Mouse (Mus musculus) heart, embryonic 13.5 days (tissue): ENCODE results near the gene Hbb-y. TPM values are rescaled to one million over a fixed set of nuclear protein-coding genes. Genes with fewer than 3 reads are reported as not detected.
"Not testable (repeated sequence)": the region's sequence is repeated elsewhere in the genome, so short reads cannot be mapped to it uniquely, and the experiment has no call there.

Source experiments
- ATAC-seq: fragments of 200-750 bp; cut with Nextera tagmentation; 2 replicates; pipeline ENCODE4 v1.8.0; 2017; ENCODE audit warnings: moderate TSS enrichment; ENCODE audit not compliant: insufficient number of reproducible peaks, low FRiP score, low TSS enrichment; ENCODE audit errors: extremely low read depth
- H3K27ac ChIP-seq: fragments of 300-500 bp; sonication (generic); replicated peaks from 2 replicates; pipeline ENCODE4 v1.5.1; 2015; ENCODE audit warnings: moderate library complexity, mild to moderate bottlenecking, inconsistent platforms
- H3K27me3 ChIP-seq: fragments of 300-500 bp; sonication (generic); replicated peaks from 2 replicates; pipeline ENCODE4 v1.6.1; 2015; ENCODE audit warnings: mild to moderate bottlenecking, inconsistent platforms
- H3K36me3 ChIP-seq: fragments of 300-500 bp; sonication (generic); 2 replicates; pipeline ENCODE4 v1.6.1; 2015; ENCODE audit warnings: mild to moderate bottlenecking, inconsistent platforms
- H3K4me1 ChIP-seq: fragments of 300-500 bp; sonication (generic); 2 replicates; pipeline ENCODE4 v1.6.1; 2015; ENCODE audit warnings: inconsistent platforms
- H3K4me2 ChIP-seq: fragments of 300-500 bp; sonication (generic); 2 replicates; pipeline ENCODE4 v1.6.1; 2015; ENCODE audit warnings: inconsistent platforms, mild to moderate bottlenecking, moderate library complexity
- H3K4me3 ChIP-seq: fragments of 300-500 bp; sonication (generic); 2 replicates; pipeline ENCODE4 v1.5.1; 2015; ENCODE audit warnings: moderate library complexity, mild to moderate bottlenecking, inconsistent platforms
- H3K9ac ChIP-seq: fragments of 300-500 bp; sonication (generic); 2 replicates; pipeline ENCODE4 v1.6.1; 2015; ENCODE audit warnings: inconsistent platforms, mild to moderate bottlenecking, moderate library complexity
- H3K9me3 ChIP-seq: fragments of 300-500 bp; sonication (generic); 2 replicates; pipeline ENCODE4 v1.6.1; 2016; ENCODE audit warnings: inconsistent platforms
- WGBS: fragments of 180-500 bp; shearing (Covaris S2); methylation state at CpG from one replicate; pipeline ENCODE4 v1.1.7; 2015; ENCODE audit warnings: mixed read lengths; 5-methylcytosine and 5-hydroxymethylcytosine counted together
- polyA plus RNA-seq: library from polyadenylated mRNA; unstranded; fragments of >200 nt; fragmentation: Nextera tagmentation; extraction: Ambion mirVana; gene quantifications from 2 replicates; pipeline ENCODE4 v1.2.1, GENCODE M21; 2015

Hbb-y gene
- polyA plus RNA-seq, 1 experiment from 2014 or later, result 43,684 TPM

DNA sequence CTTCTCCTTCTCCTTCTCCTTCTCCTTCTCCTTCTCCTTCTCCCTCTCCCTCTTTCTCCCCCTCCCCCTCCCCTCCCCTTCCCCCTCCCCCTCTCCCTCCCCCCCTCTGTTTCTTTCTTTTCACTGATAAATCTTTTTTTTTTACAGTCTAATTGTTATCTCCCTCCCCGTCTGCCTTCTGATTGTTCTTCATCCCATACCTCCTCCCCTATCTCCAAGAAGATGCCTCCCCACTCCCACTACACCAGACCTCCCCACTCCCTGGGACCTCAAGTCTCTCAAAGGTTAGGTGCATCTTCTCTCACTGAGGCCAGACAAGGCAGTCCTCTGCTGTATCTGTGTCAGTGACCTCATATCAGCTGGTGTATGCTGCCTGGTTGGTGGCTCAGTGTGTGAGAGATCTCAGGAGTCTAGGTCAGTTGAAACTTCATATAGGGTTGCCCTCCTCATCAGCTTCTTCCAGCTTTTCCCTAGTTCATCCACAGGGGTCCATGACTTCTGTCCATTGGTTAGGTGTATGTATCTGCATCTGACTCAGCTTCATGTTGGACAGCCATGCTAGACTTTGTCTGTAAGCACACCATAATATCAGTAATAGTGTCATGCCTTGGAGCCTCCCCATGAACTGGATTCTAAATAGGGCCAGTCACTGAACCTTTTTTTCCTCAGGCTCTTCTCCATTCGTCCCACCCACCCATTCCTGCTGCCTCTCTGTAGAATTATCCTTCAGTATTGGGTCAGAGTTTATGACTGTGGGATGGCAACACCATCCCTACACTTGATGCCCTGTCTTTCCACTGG, 8.3 kb downstream of the Hbb-y start:
- Histone ChIP-seq H3K4me2 (peak overlapping the region; percentile 30; the same call in 1 of the 2 replicates), H3K36me3 (no peaks in the 10 kb centered on the region)
- 23% methylated on average over 2 of the region's 2 CpGs for WGBS

DNA sequence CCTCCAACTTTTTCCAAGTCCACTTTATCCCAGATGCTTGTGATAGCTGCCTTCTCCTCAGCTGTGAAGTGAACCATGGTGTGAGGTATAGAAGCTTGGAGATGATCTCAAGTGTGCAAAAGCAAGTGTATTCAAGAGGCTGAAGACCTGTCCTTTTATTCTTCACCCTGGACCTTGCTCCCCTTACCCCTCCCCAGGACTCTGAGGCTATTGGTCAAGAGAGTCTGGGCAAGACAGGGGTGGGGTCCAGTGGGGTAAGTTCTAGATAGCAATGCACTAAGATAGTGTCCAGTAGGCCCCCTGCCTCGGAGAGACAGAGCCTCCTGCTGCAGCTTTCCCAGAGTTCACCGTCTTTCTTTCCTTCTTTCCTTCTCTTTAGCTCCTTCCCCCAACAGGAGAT, 10.0 kb downstream of the Hbb-y start, which contains the start of gene Hbb-bh1:
Hbb-bh1 (minus strand) TSS at position 131 of the 400 bp plus-strand sequence.
- Histone ChIP-seq H3K4me2 (peak within 1 kb of the TSS; percentile 29), H3K9ac (no peak within 1 kb of the TSS), H3K4me3 (peak within 1 kb of the TSS; percentile 12), H3K27me3 (no peaks in the 10 kb centered on the region), H3K27ac (peak within 1 kb of the TSS; percentile 5; the same call in 1 of the 2 replicates), H3K9me3 (no peaks in the 10 kb centered on the region), H3K4me1 (no peaks in the 10 kb centered on the region), H3K36me3 (no peaks in the 10 kb centered on the region)
- 58% methylated on average over 2 of the region's 2 CpGs for WGBS
- ATAC-seq, result peak; percentile 49; the same call in 1 of the 2 replicates

More for the DNA sequence above, 8.3 kb downstream of the Hbb-y start:
- H3K27me3 ChIP-seq, result no peaks in the 10 kb centered on the region
- H3K4me3 ChIP-seq, result no peak overlapping the region
- H3K27ac ChIP-seq, result no peak overlapping the region; the same call in 1 of the 2 replicates
- no peak overlapping the region for H3K9ac ChIP-seq
- ATAC-seq, result no peak
- no peaks in the 10 kb centered on the region for H3K4me1 ChIP-seq
- no peaks in the 10 kb centered on the region for H3K9me3 ChIP-seq

- no peaks in the 10 kb centered on the region for H3K36me3 ChIP-seq
- H3K9ac ChIP-seq, result no peak within 1 kb of the TSS
- H3K4me3 ChIP-seq, result 0 out of 2 replicates have a peak within 1 kb of the TSS, but pooled peaks have one; percentile 3
- ATAC-seq, result no peak
- H3K27ac ChIP-seq, result 0 out of 2 replicates have a peak within 1 kb of the TSS, but pooled peaks have one; percentile 45
- H3K4me1 ChIP-seq, result no peaks in the 10 kb centered on the region
- H3K27me3 ChIP-seq, result no peaks in the 10 kb centered on the region
- peak within 1 kb of the TSS; percentile 38 for H3K4me2 ChIP-seq
- no peaks in the 10 kb centered on the region for H3K9me3 ChIP-seq
- 59% methylated on average over 3 of the region's 3 CpGs for WGBS
These were observed 12.7 kb downstream of the Hbb-y start, which contains the start of gene Hbb-bh2 for GRCm38 (mm10) chr7:103840268-103840667. TSS of gene Hbb-bh2 (minus strand) at chr7:103840520.

DNA sequence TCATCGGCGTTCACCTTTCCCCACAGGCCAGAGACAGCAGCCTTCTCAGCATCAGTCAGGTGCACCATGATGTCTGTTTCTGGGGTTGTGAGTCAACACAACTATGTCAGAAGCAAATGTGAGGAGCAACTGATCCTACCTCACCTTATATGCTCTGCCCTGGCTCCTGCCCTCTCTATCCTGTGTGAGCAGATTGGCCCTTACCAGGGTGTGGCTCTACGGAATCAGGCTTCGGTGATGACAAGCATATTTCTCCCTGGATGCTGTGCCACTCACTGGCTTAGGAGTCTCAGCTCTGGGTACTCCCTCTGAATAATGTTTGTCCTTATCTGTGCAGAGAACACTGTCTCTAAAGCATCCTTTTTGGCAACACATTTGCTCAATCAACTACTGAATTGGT, 25.2 kb downstream of the Hbb-y start, which contains the start of gene Hbb-bs:
Hbb-bs (minus strand) TSS at position 289 of the 400 bp plus-strand sequence.
- H3K4me2 ChIP-seq, result no peak within 1 kb of the TSS
- no peak within 1 kb of the TSS for H3K27ac ChIP-seq
- H3K9me3 ChIP-seq, result no peaks in the 10 kb centered on the region
- 79% methylated on average over 4 of the region's 4 CpGs for WGBS
- no peaks in the 10 kb centered on the region for H3K4me1 ChIP-seq
- H3K27me3 ChIP-seq, result no peaks in the 10 kb centered on the region
- no peak within 1 kb of the TSS for H3K4me3 ChIP-seq
- no peaks in the 10 kb centered on the region for H3K36me3 ChIP-seq
- no peak within 1 kb of the TSS for H3K9ac ChIP-seq
- ATAC-seq, result peak; percentile 73

DNA sequence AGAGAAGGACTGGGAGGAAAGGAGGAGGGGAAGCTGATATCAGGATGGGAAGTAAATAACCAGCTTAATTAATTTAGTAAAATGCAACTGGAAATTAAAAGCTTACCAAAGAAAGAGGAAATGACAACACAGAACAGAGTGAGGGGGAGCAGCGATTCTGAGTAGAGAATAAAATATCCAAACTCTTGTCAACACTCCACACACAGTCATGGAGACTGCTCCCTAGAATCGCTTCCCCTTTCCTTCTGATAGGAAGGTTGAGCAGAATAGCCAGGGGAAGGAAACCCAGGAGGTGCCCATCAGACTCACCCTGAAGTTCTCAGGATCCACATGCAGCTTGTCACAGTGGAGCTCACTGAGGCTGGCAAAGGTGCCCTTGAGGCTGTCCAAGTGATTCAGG, 25.9 kb downstream of the Hbb-y start:
- not testable (repeated sequence) for H3K4me3 ChIP-seq, H3K36me3 ChIP-seq, H3K9ac ChIP-seq, H3K4me2 ChIP-seq, H3K27ac ChIP-seq, ATAC-seq, H3K9me3 ChIP-seq, H3K4me1 ChIP-seq, H3K27me3 ChIP-seq
- WGBS, result no CpG with 5 or more reads among the region's 2 CpGs

DNA sequence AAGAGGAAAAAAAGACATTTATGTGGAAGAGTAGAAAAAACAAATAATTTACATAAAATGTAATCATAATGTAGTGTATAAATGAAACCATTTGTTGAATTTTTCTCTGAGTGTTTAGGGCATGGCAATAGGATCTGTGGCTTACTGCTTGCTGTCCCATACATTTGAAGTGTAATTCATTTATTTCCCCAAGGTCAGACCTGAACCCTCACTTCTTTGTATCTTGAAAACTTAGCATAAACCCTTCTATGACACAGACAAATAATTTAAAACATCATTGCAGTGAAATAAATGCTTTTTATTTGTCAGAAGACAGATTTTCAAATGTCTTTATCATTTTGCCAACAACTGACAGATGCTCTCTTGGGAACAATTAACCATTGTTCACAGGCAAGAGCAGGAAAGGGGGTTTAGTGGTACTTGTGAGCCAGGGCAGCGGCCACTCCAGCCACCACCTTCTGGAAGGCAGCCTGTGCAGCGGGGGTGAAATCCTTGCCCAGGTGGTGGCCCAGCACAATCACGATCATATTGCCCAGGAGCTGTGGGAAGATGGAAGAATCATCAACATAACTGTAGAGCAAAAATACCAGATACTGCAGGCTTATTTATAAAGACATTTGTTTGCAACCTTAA, 26.6 kb downstream of the Hbb-y start:
- Histone ChIP-seq H3K27ac (no peak overlapping the region), H3K4me1 (no peaks in the 10 kb centered on the region), H3K27me3 (no peaks in the 10 kb centered on the region), H3K9me3 (no peaks in the 10 kb centered on the region), H3K36me3 (no peaks in the 10 kb centered on the region), H3K4me3 (no peak overlapping the region), H3K4me2 (no peak overlapping the region; the same call in 1 of the 2 replicates), H3K9ac (no peak overlapping the region)
- WGBS, result 59% methylated on average over 3 of the region's 3 CpGs
- no peak for ATAC-seq

GRCm38 (mm10) chr7:103825536-103826254, 27.3 kb downstream of the Hbb-y start:
- Histone ChIP-seq H3K27me3 (no peaks in the 10 kb centered on the region), H3K27ac (no peak overlapping the region), H3K4me3 (no peak overlapping the region), H3K36me3 (no peaks in the 10 kb centered on the region), H3K4me2 (no peak overlapping the region), H3K9me3 (no peaks in the 10 kb centered on the region), H3K9ac (no peak overlapping the region), H3K4me1 (no peaks in the 10 kb centered on the region)
- WGBS, result 80% methylated on average over 3 of the region's 3 CpGs
- no peak for ATAC-seq

- WGBS, result 75% methylated on average over 2 of the region's 2 CpGs
- no peak for ATAC-seq
These were observed 28.4 kb downstream of the Hbb-y start for GRCm38 (mm10) chr7:103824597-103824996.

GRCm38 (mm10) chr7:103815085-103815484, 37.9 kb downstream of the Hbb-y start:
- H3K4me3 ChIP-seq, H3K4me2 ChIP-seq, H3K27me3 ChIP-seq, H3K9ac ChIP-seq, ATAC-seq, H3K27ac ChIP-seq, H3K36me3 ChIP-seq, H3K4me1 ChIP-seq, H3K9me3 ChIP-seq: not testable (repeated sequence)
- 30% methylated on average over 1 of the region's 2 CpGs for WGBS

More at GRCm38 (mm10) chr7:103824597-103824996, 28.4 kb downstream of the Hbb-y start:
- Histone ChIP-seq H3K9ac (no peak overlapping the region), H3K9me3 (no peaks in the 10 kb centered on the region), H3K36me3 (no peaks in the 10 kb centered on the region), H3K27me3 (no peaks in the 10 kb centered on the region), H3K4me3 (no peak overlapping the region), H3K4me1 (no peaks in the 10 kb centered on the region), H3K4me2 (no peak overlapping the region), H3K27ac (no peak overlapping the region)

GRCm38 (mm10) chr7:103813766-103814165, 39.2 kb downstream of the Hbb-y start, which contains the start of gene Hbb-bt:
TSS of gene Hbb-bt (minus strand) at chr7:103813996.
- no peaks in the 10 kb centered on the region for H3K36me3 ChIP-seq
- peak within 1 kb of the TSS; percentile 27; the same call in 1 of the 2 replicates for H3K4me2 ChIP-seq
- no peaks in the 10 kb centered on the region for H3K27me3 ChIP-seq
- no peak within 1 kb of the TSS for H3K4me3 ChIP-seq
- H3K27ac ChIP-seq, result no peak within 1 kb of the TSS; the same call in 1 of the 2 replicates
- H3K4me1 ChIP-seq, result peaks cover 9% of the 10 kb centered on the region
- H3K9ac ChIP-seq, result no peak within 1 kb of the TSS
- 79% methylated on average over 3 of the region's 3 CpGs for WGBS
- peak; percentile 78 for ATAC-seq
- H3K9me3 ChIP-seq, result no peaks in the 10 kb centered on the region

GRCm38 (mm10) chr7:103813152-103813551, 39.9 kb downstream of the Hbb-y start:
- not testable (repeated sequence) for H3K36me3 ChIP-seq, H3K27ac ChIP-seq, H3K4me3 ChIP-seq, H3K9ac ChIP-seq, H3K27me3 ChIP-seq, H3K4me2 ChIP-seq, H3K4me1 ChIP-seq, ATAC-seq, H3K9me3 ChIP-seq
- no CpG with 5 or more reads among the region's 3 CpGs for WGBS
